Mouse (Mus musculus): ENCODE data around the gene Fzd2. TPM values are rescaled to one million over a fixed set of nuclear protein-coding genes. Genes with fewer than 3 reads are reported as not detected.
A peak's percentile ranks its signal among the peaks of the same experiment; 100 is the strongest.

Fzd2 gene
- polyA plus RNA-seq, 1 experiment: 66.9 TPM

- H3K4me3 ChIP-seq: no peak overlapping the region
- H3K36me3 ChIP-seq (ENCODE audit: control insufficient read depth, insufficient read depth): no peaks in the 10 kb centered on the region
- H3ac ChIP-seq (ENCODE audit: control insufficient read depth, insufficient read length): no peak overlapping the region
- no peak for TF ChIP-seq TCF3 (IDR thresholded peaks at IDR 0.05; ENCODE audit: insufficient read length, low read depth)
- TF ChIP-seq MAX (IDR thresholded peaks at IDR 0.05; ENCODE audit: low read depth): no peak
- TF ChIP-seq CEBPB (IDR thresholded peaks at IDR 0.05; ENCODE audit: insufficient read depth, poor library complexity, severe bottlenecking): no peak
- no peak for TF ChIP-seq REST (IDR thresholded peaks at IDR 0.05; ENCODE audit: insufficient read depth, insufficient read length)
- no peak for TF ChIP-seq POLR2A (IDR thresholded peaks at IDR 0.05; ENCODE audit: insufficient read length, low read depth)
- TF ChIP-seq MYOG (IDR thresholded peaks at IDR 0.05; ENCODE audit: control insufficient read depth in 1 of 3, insufficient read depth in 1 of 3, insufficient read length in 2 of 3, low read depth in 2 of 3): no peak
- TF ChIP-seq TCF12 (IDR thresholded peaks at IDR 0.05; ENCODE audit: insufficient read depth, poor library complexity, severe bottlenecking): no peak
- no peak for TF ChIP-seq POLR2AphosphoS2 (IDR thresholded peaks at IDR 0.05; ENCODE audit: insufficient read length, low read depth)
- no peak for TF ChIP-seq USF1 (IDR thresholded peaks at IDR 0.05; ENCODE audit: low read depth)
- no peak for TF ChIP-seq SRF (IDR thresholded peaks at IDR 0.05; ENCODE audit: control insufficient read depth, insufficient read length, low read depth)
- TF ChIP-seq E2F4 (IDR thresholded peaks at IDR 0.05; ENCODE audit: insufficient read depth): no peak
- H3K27me3 ChIP-seq (ENCODE audit: control insufficient read depth, insufficient read depth, insufficient read length): no peaks in the 10 kb centered on the region
- H3K79me2 ChIP-seq (ENCODE audit: control insufficient read depth, insufficient read depth): no peaks in the 10 kb centered on the region
- peak overlapping the region; percentile 14 for H3K4me2 ChIP-seq (ENCODE audit: low read depth)
Observed at GRCm38 (mm10) chr11:102629375-102629774, 25.2 kb downstream of the Fzd2 start.

- TF ChIP-seq MYOD1 (IDR thresholded peaks at IDR 0.05; ENCODE audit: control insufficient read depth in 1 of 3, insufficient read length in 2 of 3, low read depth in 2 of 3): no peak
- TF ChIP-seq E2F4 (IDR thresholded peaks at IDR 0.05; ENCODE audit: insufficient read depth): no peak
- TF ChIP-seq REST (IDR thresholded peaks at IDR 0.05; ENCODE audit: insufficient read depth, insufficient read length): no peak
- no peak for TF ChIP-seq MAX (IDR thresholded peaks at IDR 0.05; ENCODE audit: low read depth)
- no peak for TF ChIP-seq POLR2AphosphoS2 (IDR thresholded peaks at IDR 0.05; ENCODE audit: insufficient read length, low read depth)
- no peak for TF ChIP-seq USF1 (IDR thresholded peaks at IDR 0.05; ENCODE audit: low read depth)
- no peak for TF ChIP-seq POLR2A (IDR thresholded peaks at IDR 0.05; ENCODE audit: insufficient read length, low read depth)
- TF ChIP-seq CEBPB (IDR thresholded peaks at IDR 0.05; ENCODE audit: insufficient read depth, poor library complexity, severe bottlenecking): no peak
- no peak for TF ChIP-seq TCF3 (IDR thresholded peaks at IDR 0.05; ENCODE audit: insufficient read length, low read depth)
- no peak for TF ChIP-seq TCF12 (IDR thresholded peaks at IDR 0.05; ENCODE audit: insufficient read depth, poor library complexity, severe bottlenecking)
- TF ChIP-seq MYOG (IDR thresholded peaks at IDR 0.05; ENCODE audit: control insufficient read depth in 1 of 3, insufficient read depth in 1 of 3, insufficient read length in 2 of 3, low read depth in 2 of 3): no peak
- TF ChIP-seq SRF (IDR thresholded peaks at IDR 0.05; ENCODE audit: control insufficient read depth, insufficient read length, low read depth): no peak
- Histone ChIP-seq H3K4me3 (no peak overlapping the region), H3K36me3 (ENCODE audit: control insufficient read depth, insufficient read depth) (no peaks in the 10 kb centered on the region), H3K4me2 (ENCODE audit: low read depth) (no peak overlapping the region), H3K79me2 (ENCODE audit: control insufficient read depth, insufficient read depth) (no peaks in the 10 kb centered on the region), H3ac (ENCODE audit: control insufficient read depth, insufficient read length) (no peak overlapping the region), H3K27me3 (ENCODE audit: control insufficient read depth, insufficient read depth, insufficient read length) (no peaks in the 10 kb centered on the region)
Observed at GRCm38 (mm10) chr11:102630731-102631130, 26.5 kb downstream of the Fzd2 start.

DNA sequence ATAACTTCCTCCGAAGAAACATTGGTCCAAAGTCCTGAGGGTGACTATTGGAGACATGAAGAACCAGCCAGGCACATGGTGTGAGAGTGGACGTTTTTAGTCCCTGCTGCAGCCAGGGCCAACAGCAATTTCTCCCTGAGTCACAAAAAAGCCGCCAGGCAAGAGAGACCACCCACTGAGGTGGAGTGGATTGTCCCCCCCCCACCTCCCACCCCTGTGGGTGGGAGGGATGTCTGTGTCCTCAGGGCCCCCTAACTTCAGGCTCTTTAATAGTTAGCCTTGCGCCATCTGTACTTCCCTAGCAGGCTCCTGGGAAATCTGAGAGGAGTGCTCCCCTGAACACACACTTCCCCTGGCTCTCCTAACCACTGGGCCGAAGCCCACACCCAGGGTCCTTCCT lies 27.0 kb downstream of the Fzd2 start:
- H3K79me2 ChIP-seq (ENCODE audit: control insufficient read depth, insufficient read depth): no peaks in the 10 kb centered on the region
- H3ac ChIP-seq (ENCODE audit: control insufficient read depth, insufficient read length): no peak overlapping the region
- H3K4me2 ChIP-seq (ENCODE audit: low read depth): no peak overlapping the region
- no peak overlapping the region for H3K4me3 ChIP-seq
- TF ChIP-seq TCF3 (IDR thresholded peaks at IDR 0.05; ENCODE audit: insufficient read length, low read depth) (no peak), USF1 (IDR thresholded peaks at IDR 0.05; ENCODE audit: low read depth) (no peak), MAX (IDR thresholded peaks at IDR 0.05; ENCODE audit: low read depth) (no peak), MYOG (IDR thresholded peaks at IDR 0.05; ENCODE audit: control insufficient read depth in 1 of 3, insufficient read depth in 1 of 3, insufficient read length in 2 of 3, low read depth in 2 of 3) (no peak), MYOD1 (IDR thresholded peaks at IDR 0.05; ENCODE audit: control insufficient read depth in 1 of 3, insufficient read length in 2 of 3, low read depth in 2 of 3) (no peak), TCF12 (IDR thresholded peaks at IDR 0.05; ENCODE audit: insufficient read depth, poor library complexity, severe bottlenecking) (no peak), SRF (IDR thresholded peaks at IDR 0.05; ENCODE audit: control insufficient read depth, insufficient read length, low read depth) (no peak), POLR2AphosphoS2 (IDR thresholded peaks at IDR 0.05; ENCODE audit: insufficient read length, low read depth) (no peak), REST (IDR thresholded peaks at IDR 0.05; ENCODE audit: insufficient read depth, insufficient read length) (no peak), CEBPB (IDR thresholded peaks at IDR 0.05; ENCODE audit: insufficient read depth, poor library complexity, severe bottlenecking) (no peak), POLR2A (IDR thresholded peaks at IDR 0.05; ENCODE audit: insufficient read length, low read depth) (no peak), E2F4 (IDR thresholded peaks at IDR 0.05; ENCODE audit: insufficient read depth) (no peak)
- no peaks in the 10 kb centered on the region for H3K27me3 ChIP-seq (ENCODE audit: control insufficient read depth, insufficient read depth, insufficient read length)
- H3K36me3 ChIP-seq (ENCODE audit: control insufficient read depth, insufficient read depth): no peaks in the 10 kb centered on the region

DNA sequence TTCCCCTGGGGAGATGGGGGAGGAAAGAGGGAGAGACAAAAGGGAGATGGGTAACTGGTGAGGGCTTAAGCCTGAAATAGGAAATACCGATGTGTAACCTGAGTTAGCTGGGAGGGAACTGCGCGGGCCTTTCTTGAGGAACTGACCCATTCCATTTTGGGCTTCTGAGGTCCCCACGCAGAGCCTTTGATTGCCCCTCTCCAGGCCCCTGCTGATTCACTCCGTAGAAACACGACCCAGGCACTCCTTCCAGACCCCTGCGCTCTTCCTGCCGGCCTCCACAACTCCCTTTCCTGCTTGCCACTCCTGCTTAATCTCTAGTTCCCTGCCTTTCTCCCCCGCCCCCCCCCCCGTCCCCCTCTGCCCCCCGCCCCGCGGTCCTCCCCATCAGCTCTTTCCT lies 28.5 kb downstream of the Fzd2 start:
- Histone ChIP-seq H3K4me3 (no peak overlapping the region), H3K4me2 (ENCODE audit: low read depth) (no peak overlapping the region), H3K36me3 (ENCODE audit: control insufficient read depth, insufficient read depth) (no peaks in the 10 kb centered on the region), H3ac (ENCODE audit: control insufficient read depth, insufficient read length) (no peak overlapping the region), H3K79me2 (ENCODE audit: control insufficient read depth, insufficient read depth) (no peaks in the 10 kb centered on the region), H3K27me3 (ENCODE audit: control insufficient read depth, insufficient read depth, insufficient read length) (no peaks in the 10 kb centered on the region)
- no peak for TF ChIP-seq MYOG (IDR thresholded peaks at IDR 0.05; ENCODE audit: control insufficient read depth in 1 of 3, insufficient read depth in 1 of 3, insufficient read length in 2 of 3, low read depth in 2 of 3)
- no peak for TF ChIP-seq MYOD1 (IDR thresholded peaks at IDR 0.05; ENCODE audit: control insufficient read depth in 1 of 3, insufficient read length in 2 of 3, low read depth in 2 of 3)
- TF ChIP-seq TCF3 (IDR thresholded peaks at IDR 0.05; ENCODE audit: insufficient read length, low read depth): no peak
- no peak for TF ChIP-seq MAX (IDR thresholded peaks at IDR 0.05; ENCODE audit: low read depth)

GRCm38 (mm10) chr11:102633379-102633778 lies 29.2 kb downstream of the Fzd2 start:
- no peak overlapping the region for H3ac ChIP-seq (ENCODE audit: control insufficient read depth, insufficient read length)
- TF ChIP-seq MYOG (IDR thresholded peaks at IDR 0.05; ENCODE audit: control insufficient read depth in 1 of 3, insufficient read depth in 1 of 3, insufficient read length in 2 of 3, low read depth in 2 of 3) (no peak), MAX (IDR thresholded peaks at IDR 0.05; ENCODE audit: low read depth) (no peak), TCF12 (IDR thresholded peaks at IDR 0.05; ENCODE audit: insufficient read depth, poor library complexity, severe bottlenecking) (no peak), POLR2AphosphoS2 (IDR thresholded peaks at IDR 0.05; ENCODE audit: insufficient read length, low read depth) (no peak), USF1 (IDR thresholded peaks at IDR 0.05; ENCODE audit: low read depth) (no peak), TCF3 (IDR thresholded peaks at IDR 0.05; ENCODE audit: insufficient read length, low read depth) (no peak)
- no peaks in the 10 kb centered on the region for H3K27me3 ChIP-seq (ENCODE audit: control insufficient read depth, insufficient read depth, insufficient read length)
- H3K79me2 ChIP-seq (ENCODE audit: control insufficient read depth, insufficient read depth): no peaks in the 10 kb centered on the region
- no peaks in the 10 kb centered on the region for H3K36me3 ChIP-seq (ENCODE audit: control insufficient read depth, insufficient read depth)
- H3K4me2 ChIP-seq (ENCODE audit: low read depth): no peak overlapping the region
- H3K4me3 ChIP-seq: no peak overlapping the region

All from myocyte (in vitro differentiated cells).